Mouse (Mus musculus): ENCODE data around the gene Bmp8a. TPM values are rescaled to one million over a fixed set of nuclear protein-coding genes. Genes with fewer than 3 reads are reported as not detected.
"Not testable (repeated sequence)": the region's sequence is repeated elsewhere in the genome, so short reads cannot be mapped to it uniquely, and the experiment has no call there.

Bmp8a gene
- polyA plus RNA-seq, 1 experiment from 2014 or later, result 0.53 TPM

DNA sequence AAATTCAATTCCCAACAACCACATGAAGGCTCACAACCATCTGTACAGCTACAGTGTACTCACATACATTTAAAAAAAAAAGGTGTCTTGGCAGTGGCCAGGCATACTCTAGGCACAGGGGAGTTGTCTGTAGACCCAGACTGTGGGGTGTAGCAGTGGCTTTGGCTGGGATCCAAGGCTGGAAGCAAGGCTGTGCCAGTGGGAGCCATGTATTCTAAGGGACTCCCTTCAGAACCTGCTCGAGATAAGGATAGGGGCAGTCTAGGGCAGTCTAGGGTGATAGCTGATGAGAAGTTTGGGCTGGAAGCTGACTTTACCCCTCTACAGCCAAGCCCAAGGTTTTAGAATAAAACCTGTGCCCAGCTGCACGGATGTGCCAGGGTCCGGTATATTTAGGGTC lies 17.0 kb downstream of the Bmp8a start:
- Histone ChIP-seq H3K27ac (no peak overlapping the region), H3K9ac (no peak overlapping the region)
- no peak for ATAC-seq

DNA sequence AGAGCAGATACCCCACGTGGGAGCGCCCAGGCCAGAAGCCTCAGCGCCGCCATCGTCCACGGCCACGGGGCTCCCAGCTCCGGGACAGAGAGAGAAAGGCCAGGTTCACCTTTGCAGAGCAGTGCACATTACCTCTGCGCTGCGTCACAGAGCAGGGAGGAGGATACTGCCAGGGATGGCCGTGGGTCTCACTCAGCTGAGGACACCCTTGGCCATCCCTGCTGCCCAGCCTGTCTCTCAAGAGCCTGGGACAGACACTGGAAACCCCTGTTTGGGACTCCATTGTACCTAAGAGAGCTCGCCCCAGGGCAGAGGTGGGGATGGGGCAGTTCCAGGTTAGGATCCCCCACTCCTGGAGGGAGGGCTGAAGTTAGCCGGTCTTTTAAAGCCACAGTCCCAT lies 19.5 kb downstream of the Bmp8a start, which contains the start of gene Oxct2a:
Gene Oxct2a (minus strand): TSS at position 101 of the 400 bp plus-strand sequence.
- peak; percentile 18; the same call in 1 of the 2 replicates for ATAC-seq
- H3K9ac ChIP-seq, result no peak within 1 kb of the TSS; the same call in 1 of the 2 replicates
- 15% methylated on average over 13 of the region's 13 CpGs for WGBS
- H3K4me3 ChIP-seq (replicated peaks), result peak within 1 kb of the TSS; percentile 23
- H3K4me1 ChIP-seq (replicated peaks), result no peaks in the 10 kb centered on the region
- peak within 1 kb of the TSS; percentile 56 for H3K4me2 ChIP-seq (replicated peaks)
- no peaks in the 10 kb centered on the region for H3K9me3 ChIP-seq
- peaks cover 9% of the 10 kb centered on the region for H3K27me3 ChIP-seq (replicated peaks)
- no peak within 1 kb of the TSS for H3K27ac ChIP-seq
- no peaks in the 10 kb centered on the region for H3K36me3 ChIP-seq

More for the DNA sequence above, 17.0 kb downstream of the Bmp8a start:
- no peaks in the 10 kb centered on the region for H3K36me3 ChIP-seq
- no peaks in the 10 kb centered on the region for H3K4me1 ChIP-seq (replicated peaks)
- no peaks in the 10 kb centered on the region for H3K9me3 ChIP-seq
- no peak overlapping the region for H3K4me3 ChIP-seq (replicated peaks)
- H3K4me2 ChIP-seq (replicated peaks), result no peak overlapping the region
- WGBS, result 81% methylated on average over 3 of the region's 3 CpGs
- H3K27me3 ChIP-seq (replicated peaks), result peaks cover 9% of the 10 kb centered on the region

DNA sequence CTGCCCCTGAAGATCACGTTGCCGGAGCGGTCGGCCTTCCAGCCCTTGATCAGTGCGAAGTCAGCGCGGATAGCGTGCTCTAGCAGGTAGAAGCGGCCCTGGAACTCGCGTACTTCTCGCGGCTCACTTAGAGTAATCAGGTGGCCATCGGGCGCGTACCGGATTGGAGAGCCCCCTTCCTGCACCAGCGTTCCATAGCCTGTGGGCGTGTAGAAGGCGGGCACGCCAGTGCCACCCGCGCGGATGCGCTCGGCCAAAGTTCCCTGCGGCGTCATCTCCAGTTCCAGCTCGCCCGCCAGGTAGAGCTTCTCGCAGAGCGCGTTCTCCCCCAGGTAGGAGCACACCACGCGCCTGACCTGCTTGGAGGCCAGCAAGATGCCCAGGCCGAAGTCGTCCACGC lies 20.1 kb downstream of the Bmp8a start:
- peak; percentile 62 for ATAC-seq
- H3K9ac ChIP-seq; H3K36me3 ChIP-seq; H3K4me1 ChIP-seq (replicated peaks); H3K27me3 ChIP-seq (replicated peaks); H3K27ac ChIP-seq; H3K9me3 ChIP-seq: not testable (repeated sequence)
- Histone ChIP-seq H3K4me3 (replicated peaks) (peak overlapping the region; percentile 22), H3K4me2 (replicated peaks) (peak overlapping the region; percentile 56)
- WGBS, result 12% methylated on average over 22 of the region's 38 CpGs

DNA sequence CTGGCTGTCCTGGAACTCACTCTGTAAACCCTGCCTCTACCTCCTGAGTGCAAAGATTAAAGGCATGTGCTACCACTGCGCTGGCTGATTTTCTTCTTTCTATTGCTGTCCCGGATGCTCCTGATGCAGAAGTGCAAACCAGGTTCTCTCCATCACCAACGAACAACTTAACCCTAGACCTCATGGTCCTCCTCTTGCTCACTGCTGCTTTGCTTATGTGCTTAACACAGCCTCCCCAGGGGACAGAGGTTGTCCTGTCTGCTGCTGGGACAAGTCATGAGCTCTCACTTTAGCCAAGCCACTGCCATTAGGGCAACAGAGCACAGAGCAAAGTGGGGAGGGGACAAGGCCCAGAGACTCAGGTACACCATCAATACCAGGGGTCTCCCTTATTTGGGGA lies 28.6 kb downstream of the Bmp8a start:
- no peak overlapping the region for H3K9ac ChIP-seq
- no peaks in the 10 kb centered on the region for H3K27me3 ChIP-seq (replicated peaks)
- WGBS, result 81% methylated on average over 3 of the region's 3 CpGs
- no peak overlapping the region for H3K4me2 ChIP-seq (replicated peaks)
- H3K27ac ChIP-seq, result no peak overlapping the region
- ATAC-seq, result no peak
- H3K4me3 ChIP-seq (replicated peaks), result no peak overlapping the region
- no peaks in the 10 kb centered on the region for H3K36me3 ChIP-seq
- no peaks in the 10 kb centered on the region for H3K4me1 ChIP-seq (replicated peaks)
- H3K9me3 ChIP-seq, result no peaks in the 10 kb centered on the region

DNA sequence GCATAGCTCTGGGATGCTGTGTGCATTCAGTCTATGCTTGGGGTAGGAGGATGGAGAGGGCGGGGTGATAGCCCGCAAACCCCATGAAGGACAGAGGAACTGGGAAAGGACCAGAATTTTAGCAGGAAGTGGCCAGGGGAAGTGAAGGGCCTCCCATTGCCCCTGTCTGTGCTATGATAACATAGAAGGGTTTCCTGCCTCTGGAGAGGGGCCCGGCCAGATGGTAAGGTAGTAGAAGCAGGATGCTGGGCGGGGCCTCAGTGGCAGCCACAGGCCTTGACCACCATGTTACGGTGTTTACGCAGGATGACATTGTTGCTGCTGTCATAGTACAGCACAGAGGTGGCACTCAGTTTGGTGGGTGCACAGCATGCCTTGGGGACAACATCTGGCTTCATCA lies 30.0 kb downstream of the Bmp8a start:
- ATAC-seq, result no peak
- Histone ChIP-seq H3K4me3 (replicated peaks) (no peak overlapping the region), H3K27ac (no peak overlapping the region), H3K4me2 (replicated peaks) (no peak overlapping the region), H3K9ac (no peak overlapping the region), H3K4me1 (replicated peaks) (no peaks in the 10 kb centered on the region), H3K36me3 (no peaks in the 10 kb centered on the region), H3K27me3 (replicated peaks) (no peaks in the 10 kb centered on the region), H3K9me3 (no peaks in the 10 kb centered on the region)
- 70% methylated on average over 6 of the region's 6 CpGs for WGBS

DNA sequence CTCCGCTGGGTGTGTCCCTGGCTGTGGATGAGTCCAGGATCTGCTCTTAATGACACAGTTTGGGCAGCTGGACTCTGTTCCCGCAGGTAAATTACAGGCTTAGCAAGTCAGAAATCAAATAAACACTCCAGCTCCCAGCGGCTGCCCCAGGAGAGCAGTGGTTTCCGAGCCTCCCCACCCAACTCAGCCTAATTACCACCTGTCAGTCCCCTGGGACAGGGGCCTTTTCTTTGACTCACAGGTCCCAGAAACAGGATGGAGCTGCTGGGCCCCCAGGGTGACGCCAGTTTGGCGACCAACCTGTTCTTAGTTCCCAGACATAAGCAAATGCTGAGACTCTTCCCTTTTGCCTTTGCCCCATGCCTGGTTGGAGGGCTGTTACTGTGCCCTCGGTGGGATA lies 31.2 kb downstream of the Bmp8a start:
- no peaks in the 10 kb centered on the region for H3K9me3 ChIP-seq
- no peaks in the 10 kb centered on the region for H3K36me3 ChIP-seq
- H3K27me3 ChIP-seq (replicated peaks), result no peaks in the 10 kb centered on the region
- no peak for ATAC-seq
- 65% methylated on average over 7 of the region's 7 CpGs for WGBS
- H3K4me1 ChIP-seq (replicated peaks), result no peaks in the 10 kb centered on the region
- H3K4me2 ChIP-seq (replicated peaks), result no peak overlapping the region
- no peak overlapping the region for H3K4me3 ChIP-seq (replicated peaks)
- no peak overlapping the region for H3K27ac ChIP-seq
- no peak overlapping the region for H3K9ac ChIP-seq

DNA sequence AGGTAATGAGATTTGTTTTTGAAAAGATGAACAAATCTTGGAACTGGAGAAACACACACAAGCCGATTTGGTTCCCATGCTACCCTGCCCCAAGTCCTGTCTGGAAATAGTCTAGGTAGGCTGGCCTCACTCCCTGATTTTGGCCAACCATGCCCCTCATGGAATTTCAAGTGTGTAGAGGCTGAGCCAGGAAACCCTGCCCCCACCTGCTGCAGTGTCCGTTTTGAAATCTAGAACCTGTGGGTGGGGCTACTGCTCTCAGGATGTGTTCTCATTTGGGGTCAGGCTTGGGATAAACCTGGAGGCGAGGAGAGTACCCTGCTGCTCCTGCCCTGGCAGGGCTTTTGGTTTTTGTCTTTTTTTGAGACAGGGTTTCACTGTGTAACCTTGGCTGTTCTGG lies 34.8 kb downstream of the Bmp8a start:
- 45% methylated on average over 3 of the region's 3 CpGs for WGBS
- Histone ChIP-seq H3K27me3 (replicated peaks) (no peaks in the 10 kb centered on the region), H3K4me1 (replicated peaks) (no peaks in the 10 kb centered on the region), H3K4me3 (replicated peaks) (no peak overlapping the region), H3K9me3 (no peaks in the 10 kb centered on the region), H3K9ac (no peak overlapping the region), H3K27ac (no peak overlapping the region), H3K4me2 (replicated peaks) (no peak overlapping the region), H3K36me3 (no peaks in the 10 kb centered on the region)
- ATAC-seq, result no peak

DNA sequence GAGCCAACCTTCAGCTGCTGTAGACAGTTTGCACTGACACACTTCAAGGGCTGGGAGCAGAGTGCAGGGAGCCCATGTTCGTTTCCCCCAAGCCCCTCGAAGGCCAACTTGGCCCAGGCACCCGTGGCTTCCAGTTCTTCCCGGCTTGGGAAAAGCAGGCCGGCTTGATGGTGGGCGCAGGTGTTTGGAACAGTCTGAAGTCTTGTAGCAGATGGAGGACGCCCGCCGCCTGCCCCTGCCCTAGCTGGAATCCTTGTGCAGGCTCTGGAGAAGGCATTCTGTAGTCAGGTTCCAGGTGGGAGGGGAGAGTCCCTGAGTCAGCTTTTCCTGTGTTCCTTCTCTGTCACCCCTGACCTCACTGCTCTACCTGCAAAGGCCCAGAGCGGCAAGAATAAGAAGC lies 36.1 kb downstream of the Bmp8a start:
- no peak for ATAC-seq
- Histone ChIP-seq H3K4me1 (replicated peaks) (no peaks in the 10 kb centered on the region), H3K36me3 (peaks cover 8% of the 10 kb centered on the region), H3K9ac (no peak overlapping the region), H3K27me3 (replicated peaks) (no peaks in the 10 kb centered on the region), H3K9me3 (no peaks in the 10 kb centered on the region), H3K4me3 (replicated peaks) (no peak overlapping the region), H3K27ac (no peak overlapping the region), H3K4me2 (replicated peaks) (no peak overlapping the region)
- 89% methylated on average over 10 of the region's 10 CpGs for WGBS

DNA sequence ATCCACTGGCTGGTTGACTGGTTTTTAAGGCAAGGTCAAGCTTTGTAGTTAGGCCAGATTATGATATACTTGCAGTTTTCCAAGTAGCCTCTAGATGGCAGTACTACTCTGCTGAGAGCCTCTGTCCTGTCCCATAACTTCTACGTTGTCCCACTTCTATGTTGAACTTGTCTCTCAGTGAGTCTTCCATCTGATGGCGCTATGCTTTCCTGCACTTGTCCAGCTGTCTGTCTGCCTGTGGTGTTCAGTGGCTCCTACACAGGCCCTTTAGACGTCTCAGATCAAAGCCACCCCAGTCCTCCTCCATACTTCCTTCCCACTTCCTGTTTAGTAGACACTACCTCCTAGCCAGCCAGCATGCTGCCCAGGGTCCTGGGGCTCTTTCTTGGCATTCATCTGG lies 37.3 kb downstream of the Bmp8a start:
- ATAC-seq, result peak; percentile 48; the same call in 1 of the 2 replicates
- H3K9ac ChIP-seq, result no peak overlapping the region
- no peak overlapping the region for H3K4me3 ChIP-seq (replicated peaks)
- H3K4me1 ChIP-seq (replicated peaks), result no peaks in the 10 kb centered on the region
- whole genome bisulfite sequencing, result 28% methylated on average over 3 of the region's 3 CpGs
- no peak overlapping the region for H3K27ac ChIP-seq
- no peak overlapping the region for H3K4me2 ChIP-seq (replicated peaks)
- H3K27me3 ChIP-seq (replicated peaks), result no peaks in the 10 kb centered on the region
- H3K9me3 ChIP-seq, result no peaks in the 10 kb centered on the region
- H3K36me3 ChIP-seq, result peaks cover 8% of the 10 kb centered on the region

DNA sequence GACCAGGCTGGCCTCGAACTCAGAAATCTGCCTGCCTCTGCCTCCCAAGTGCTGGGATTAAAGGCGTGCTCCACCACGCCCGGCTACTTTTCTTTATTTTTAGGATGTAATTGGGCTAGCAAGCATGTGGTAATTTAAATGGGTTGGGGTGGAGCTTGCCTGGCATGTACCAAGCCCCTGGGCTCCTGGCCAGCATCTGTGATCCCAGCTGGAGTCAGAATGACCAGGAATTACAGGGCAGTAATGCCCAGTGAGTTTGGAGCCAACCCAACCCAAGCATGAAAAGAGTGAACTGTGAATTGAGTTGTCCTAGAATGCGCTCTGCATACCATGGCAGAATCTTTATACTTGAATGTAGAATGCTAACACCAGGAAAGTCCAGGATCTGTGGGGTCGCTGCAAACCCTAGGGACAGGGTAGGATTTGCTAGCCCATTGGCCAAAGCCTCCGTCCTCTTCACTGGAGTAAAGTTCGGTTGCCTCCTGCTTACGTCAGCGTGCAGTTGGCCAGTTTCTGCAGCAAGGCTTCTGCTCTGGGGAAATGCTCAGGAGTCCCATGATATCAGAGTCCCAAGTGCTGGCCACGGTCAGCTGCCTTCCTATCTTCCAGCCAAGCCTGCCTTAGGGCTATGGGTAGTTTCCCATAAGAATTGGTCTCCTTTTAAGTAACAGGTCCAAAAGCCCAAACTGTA lies 43.9 kb downstream of the Bmp8a start:
- WGBS, result 91% methylated on average over 11 of the region's 11 CpGs
- no peak overlapping the region for H3K4me3 ChIP-seq (replicated peaks)
- no peak for ATAC-seq

DNA sequence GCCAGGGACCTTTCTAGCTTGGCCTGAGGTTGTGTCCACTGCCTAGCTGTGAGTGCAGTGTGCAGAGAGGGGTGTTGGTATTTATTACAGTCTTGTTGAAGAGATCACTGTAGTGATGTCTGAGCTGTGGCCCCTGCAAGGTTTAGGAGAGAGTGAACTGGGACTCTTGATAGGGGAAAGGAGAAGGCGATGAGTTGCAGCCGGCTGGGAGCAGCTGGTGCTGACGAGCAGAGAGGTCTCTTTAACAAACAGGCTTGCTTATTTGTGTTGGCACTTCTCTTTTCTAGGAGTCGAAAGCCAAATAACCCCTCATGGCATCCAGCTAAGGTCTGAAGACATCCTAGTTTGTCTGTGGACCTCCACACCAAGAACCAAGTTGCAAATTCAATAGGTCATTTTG lies 44.8 kb downstream of the Bmp8a start:
- Histone ChIP-seq H3K4me1 (replicated peaks) (no peaks in the 10 kb centered on the region), H3K9me3 (no peaks in the 10 kb centered on the region), H3K4me2 (replicated peaks) (no peak overlapping the region), H3K27ac (no peak overlapping the region), H3K36me3 (peaks cover 57% of the 10 kb centered on the region), H3K4me3 (replicated peaks) (no peak overlapping the region), H3K27me3 (replicated peaks) (no peaks in the 10 kb centered on the region), H3K9ac (no peak overlapping the region)
- no peak for ATAC-seq
- WGBS, result 76% methylated on average over 4 of the region's 4 CpGs

More for the DNA sequence above, 43.9 kb downstream of the Bmp8a start:
- Histone ChIP-seq H3K36me3 (peaks cover 51% of the 10 kb centered on the region), H3K9ac (no peak overlapping the region), H3K27ac (no peak overlapping the region), H3K4me1 (replicated peaks) (no peaks in the 10 kb centered on the region), H3K9me3 (no peaks in the 10 kb centered on the region), H3K27me3 (replicated peaks) (no peaks in the 10 kb centered on the region), H3K4me2 (replicated peaks) (no peak overlapping the region)

DNA sequence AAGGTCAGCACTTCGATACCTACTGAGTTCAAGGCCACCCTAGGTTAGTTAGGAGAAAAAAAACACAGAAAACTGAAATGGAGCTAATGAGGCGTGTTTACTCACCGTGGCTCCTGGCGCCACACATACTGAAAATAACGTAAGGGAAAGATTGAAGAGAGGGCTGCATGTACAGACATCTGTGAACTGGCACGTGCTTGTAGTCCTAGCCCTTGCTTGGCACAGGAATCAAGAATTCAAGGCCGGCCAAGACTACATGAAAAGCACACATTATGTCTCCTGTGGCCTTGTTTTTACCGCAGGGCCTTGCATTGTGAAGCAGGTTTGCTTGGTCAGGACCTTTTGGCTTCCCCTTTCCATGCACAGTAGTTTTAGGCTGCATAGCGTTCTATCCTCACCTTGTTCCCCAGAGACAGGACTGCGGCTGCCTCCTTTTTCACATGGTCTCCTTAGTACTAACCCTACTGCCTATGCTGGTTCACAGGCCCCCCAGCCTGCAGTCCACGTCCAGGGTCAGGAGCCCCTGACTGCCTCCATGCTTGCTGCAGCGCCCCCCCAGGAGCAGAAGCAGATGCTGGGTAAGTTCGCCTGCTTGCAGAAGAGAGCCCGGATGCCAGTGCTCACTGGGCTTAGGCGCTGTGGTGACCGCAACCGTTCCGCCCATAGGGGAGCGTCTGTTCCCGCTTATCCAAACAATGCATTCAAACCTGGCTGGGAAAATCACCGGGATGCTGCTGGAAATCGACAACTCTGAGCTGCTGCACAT lies 45.7 kb downstream of the Bmp8a start:
- no peak overlapping the region for H3K9ac ChIP-seq
- ATAC-seq, result no peak
- WGBS, result 93% methylated on average over 22 of the region's 22 CpGs
- peaks cover 57% of the 10 kb centered on the region for H3K36me3 ChIP-seq
- H3K4me2 ChIP-seq (replicated peaks), result no peak overlapping the region
- no peaks in the 10 kb centered on the region for H3K4me1 ChIP-seq (replicated peaks)
- no peaks in the 10 kb centered on the region for H3K9me3 ChIP-seq
- H3K27ac ChIP-seq, result no peak overlapping the region
- H3K27me3 ChIP-seq (replicated peaks), result no peaks in the 10 kb centered on the region
- no peak overlapping the region for H3K4me3 ChIP-seq (replicated peaks)

DNA sequence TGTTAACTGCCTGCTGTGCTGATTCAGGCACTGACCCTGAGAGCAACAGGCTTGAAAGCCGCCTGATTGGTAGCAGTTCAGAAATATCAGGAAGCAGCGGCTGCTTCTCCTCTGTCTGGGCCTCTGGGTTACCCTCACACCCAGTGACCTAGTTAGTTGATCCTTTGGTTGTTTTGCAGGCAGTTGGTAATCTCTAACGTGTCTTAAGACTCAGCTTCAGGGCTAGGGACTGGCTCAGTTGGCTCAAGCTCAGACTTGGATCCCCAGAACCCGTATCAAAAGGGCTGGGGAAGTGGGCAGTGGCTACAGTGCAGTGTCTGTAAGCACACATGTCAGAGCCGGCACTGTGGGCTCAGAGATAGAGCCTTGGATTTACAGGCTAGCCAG lies 46.9 kb downstream of the Bmp8a start:
- WGBS, result 86% methylated on average over 5 of the region's 5 CpGs
- Histone ChIP-seq H3K4me1 (replicated peaks) (no peaks in the 10 kb centered on the region), H3K9ac (no peak overlapping the region), H3K27ac (no peak overlapping the region), H3K36me3 (peaks cover 66% of the 10 kb centered on the region), H3K9me3 (no peaks in the 10 kb centered on the region), H3K27me3 (replicated peaks) (no peaks in the 10 kb centered on the region), H3K4me2 (replicated peaks) (no peak overlapping the region), H3K4me3 (replicated peaks) (no peak overlapping the region)
- ATAC-seq, result no peak
